Mouse (Mus musculus): Measurements from ENCODE around the gene Slc35g3.

GRCm38 (mm10) chr11:69791420-69791819, 29.7 kb upstream of the Slc35g3 start:
- no peak for TF ChIP-seq CTCF (IDR thresholded peaks at IDR 0.05; ENCODE audit: low read depth)
- no peak for TF ChIP-seq EP300 (optimal IDR thresholded peaks at IDR 0.05)
